Mouse (Mus musculus): ENCODE measurements around the gene Gm9195.
A peak's percentile ranks its signal among the peaks of the same experiment; 100 is the strongest.

Gene Gm9195

GRCm38 (mm10) chr14:72491738-72492137 lies at the start of gene Gm9195:
Gene Gm9195, minus strand, starts transcription at chr14:72491838.
- no peak for DNase-seq

GRCm38 (mm10) chr14:72536392-72537017 lies 44.9 kb upstream of the Gm9195 start:
- DNase-seq, result peak; percentile 70 to 77

GRCm38 (mm10) chr14:72533862-72534261 lies 42.2 kb upstream of the Gm9195 start:
- DNase-seq, result peak; percentile 79 to 90

GRCm38 (mm10) chr14:72532028-72532917 lies 40.6 kb upstream of the Gm9195 start:
- DNase-seq, result peak; percentile 73 to 84

- peak; percentile 31 to 46 for DNase-seq
These were observed 35.5 kb upstream of the Gm9195 start for GRCm38 (mm10) chr14:72527126-72527525.

GRCm38 (mm10) chr14:72519561-72519960 lies 27.9 kb upstream of the Gm9195 start:
- peak; percentile 44 to 66 for DNase-seq

- peak; percentile 22 to 47 for DNase-seq
These were observed 27.1 kb upstream of the Gm9195 start for GRCm38 (mm10) chr14:72518786-72519185.

- peak; percentile 65 to 79 for DNase-seq
These were observed 24.7 kb upstream of the Gm9195 start for GRCm38 (mm10) chr14:72516376-72516775.

GRCm38 (mm10) chr14:72506723-72507420 lies 15.2 kb upstream of the Gm9195 start:
- DNase-seq, result no peak

GRCm38 (mm10) chr14:72506018-72506722 lies 14.5 kb upstream of the Gm9195 start:
- DNase-seq, result peak in 1 of 2 experiments; percentile 16

- DNase-seq, result peak in 1 of 2 experiments; percentile 40
These were observed 13.3 kb upstream of the Gm9195 start for GRCm38 (mm10) chr14:72504985-72505384.

- DNase-seq, result no peak
These were observed 11.6 kb upstream of the Gm9195 start for GRCm38 (mm10) chr14:72503241-72503640.

GRCm38 (mm10) chr14:72493775-72494174 lies 2.1 kb upstream of the Gm9195 start:
- DNase-seq, result no peak

- DNase-seq, result no peak
These were observed 1.3 kb downstream of the Gm9195 start for GRCm38 (mm10) chr14:72490367-72490766.

GRCm38 (mm10) chr14:72474501-72474900 lies 17.1 kb downstream of the Gm9195 start:
- no peak for DNase-seq

- no peak for DNase-seq
These were observed 23.2 kb downstream of the Gm9195 start for GRCm38 (mm10) chr14:72468429-72468828.

GRCm38 (mm10) chr14:72466384-72466783 lies 25.3 kb downstream of the Gm9195 start:
- DNase-seq, result no peak

- no peak for DNase-seq
These were observed 30.0 kb downstream of the Gm9195 start for GRCm38 (mm10) chr14:72461591-72461990.

GRCm38 (mm10) chr14:72460291-72460690 lies 31.3 kb downstream of the Gm9195 start:
- no peak for DNase-seq

- no peak for DNase-seq
These were observed 32.7 kb downstream of the Gm9195 start for GRCm38 (mm10) chr14:72458930-72459329.

GRCm38 (mm10) chr14:72447141-72448091 lies 44.2 kb downstream of the Gm9195 start:
- DNase-seq, result peak; percentile 27 to 33

Measured in kidney, postnatal 36 days (tissue).